Mouse (Mus musculus): ENCODE results near the gene Atp6v0a2.
"Not testable (repeated sequence)": the region's sequence is repeated elsewhere in the genome, so short reads cannot be mapped to it uniquely, and the experiment has no call there.

The Atp6v0a2 gene

DNA sequence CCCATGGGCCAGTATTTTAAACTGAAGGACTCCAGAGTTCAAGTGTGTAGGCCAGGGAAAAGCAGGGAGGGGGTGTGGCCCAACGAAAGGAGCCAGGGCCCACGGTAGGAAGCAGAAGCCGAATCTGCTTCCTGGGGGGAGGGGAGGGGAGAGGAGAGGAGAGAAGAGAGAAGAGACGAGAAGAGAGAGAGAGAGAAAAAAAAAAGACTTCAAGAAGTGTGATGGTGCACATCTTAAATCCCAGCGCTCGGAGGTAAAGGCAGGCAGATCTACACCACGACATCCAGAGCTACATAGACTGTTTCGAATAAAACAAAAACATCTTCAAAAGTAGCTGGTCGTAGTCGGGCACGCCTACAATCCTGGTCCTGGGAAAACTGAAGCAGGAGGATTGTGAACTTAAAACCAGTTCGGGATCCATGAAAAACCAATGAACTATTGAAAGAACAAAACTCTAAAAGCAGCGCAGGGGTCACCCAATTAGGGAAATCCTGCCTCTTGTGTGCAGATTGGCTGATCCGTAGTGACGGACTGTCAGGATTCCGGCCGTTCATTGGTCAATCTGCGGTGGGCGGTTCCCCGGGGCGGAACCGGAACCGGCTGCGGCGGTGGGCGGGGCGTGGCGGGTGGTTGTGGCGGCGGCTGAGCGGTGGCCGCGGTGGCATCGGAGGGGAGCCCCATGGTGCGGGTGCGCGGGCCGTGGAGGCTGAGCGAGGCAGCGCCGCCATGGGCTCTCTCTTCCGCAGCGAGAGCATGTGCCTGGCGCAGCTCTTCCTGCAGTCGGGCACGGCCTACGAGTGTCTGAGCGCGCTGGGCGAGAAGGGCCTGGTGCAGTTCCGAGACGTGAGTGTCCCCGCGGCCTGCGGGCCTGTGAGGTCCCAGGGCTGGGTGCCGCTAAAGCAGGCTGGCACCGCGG is at the start of gene Atp6v0a2:
Gene Atp6v0a2, plus strand, starts transcription at position 129 of the 916 bp plus-strand sequence.
- peak; percentile 95 for DNase-seq

DNA sequence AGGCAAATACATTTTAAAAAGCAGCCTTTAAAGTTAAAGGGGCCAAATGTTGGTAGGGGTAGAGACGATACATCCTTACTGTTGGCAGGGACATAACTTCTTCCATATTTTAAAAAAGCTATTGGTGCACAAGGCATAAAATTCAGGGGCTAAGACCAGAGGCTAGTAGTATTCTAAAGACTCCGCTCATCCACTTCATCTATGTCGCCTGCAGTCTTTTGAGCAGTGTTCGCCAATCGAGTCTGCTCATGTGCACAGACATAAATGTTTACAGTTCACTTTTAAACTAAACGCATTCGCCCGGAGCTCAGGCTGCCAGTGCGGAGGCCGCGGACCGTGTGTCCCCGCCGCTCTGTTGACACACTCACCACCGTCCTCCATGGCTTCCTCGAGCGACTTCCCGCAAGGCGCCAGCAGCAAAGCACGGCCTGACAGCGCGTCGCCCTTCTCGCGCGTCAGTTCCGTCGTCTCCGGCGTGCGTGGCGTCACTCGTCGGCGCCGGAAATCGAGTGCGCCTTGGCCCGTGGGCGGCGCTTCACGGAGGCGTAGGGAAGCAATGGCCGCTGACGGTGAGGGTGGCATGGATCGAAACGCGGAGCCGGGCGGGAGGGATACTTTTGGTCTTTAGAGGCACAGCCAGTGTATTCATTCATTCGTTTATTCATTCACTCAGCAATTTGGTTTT is 49.6 kb upstream of the Atp6v0a2 start, which contains the start of the genes Eif2b1 and Gtf2h3:
Gene Eif2b1, minus strand, starts transcription at position 499 of the 685 bp plus-strand sequence.
Gene Gtf2h3, plus strand, starts transcription at position 508 of the 685 bp plus-strand sequence.
- peak; percentile 94 for DNase-seq

DNA sequence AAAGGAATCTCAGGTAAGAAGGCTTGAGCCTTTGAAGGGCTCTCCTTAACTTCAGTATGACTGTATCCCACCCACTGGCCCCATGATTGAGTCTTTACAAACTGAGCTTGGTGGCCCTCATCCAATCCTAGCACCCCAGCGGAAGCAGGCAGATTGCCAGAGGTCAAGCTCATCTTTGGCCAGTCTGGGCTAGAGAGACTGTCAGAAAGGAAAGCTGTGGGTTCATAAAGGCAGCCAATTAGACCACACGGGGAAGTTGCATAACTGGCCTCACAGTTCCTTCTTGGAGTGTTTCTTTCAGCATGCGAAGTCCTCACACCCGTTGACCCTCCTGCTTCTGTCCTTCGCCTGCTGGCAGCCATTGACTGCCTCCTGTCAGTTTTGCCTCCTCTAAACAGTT is 45.9 kb upstream of the Atp6v0a2 start:
- peak; percentile 11 for DNase-seq

DNA sequence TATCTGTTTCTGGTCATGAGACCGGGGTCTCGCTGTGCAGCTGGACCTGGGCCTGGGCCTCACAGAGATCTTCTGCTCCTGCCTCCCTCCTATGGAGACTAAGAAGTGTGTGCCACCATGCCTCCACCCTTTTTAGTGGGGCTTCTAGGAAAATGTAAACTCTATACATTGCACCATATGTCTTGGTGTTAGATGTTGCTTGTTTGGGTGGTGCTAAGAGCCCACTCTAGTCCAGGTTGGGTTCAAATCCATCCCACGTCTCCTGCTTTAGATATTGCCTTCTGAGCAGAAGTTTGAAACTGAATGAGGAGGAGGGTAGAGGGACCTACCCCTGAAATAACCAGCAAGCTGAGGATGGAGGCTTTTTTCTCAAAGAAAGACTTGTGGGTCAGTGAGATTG is 35.6 kb upstream of the Atp6v0a2 start:
- no peak for DNase-seq

DNA sequence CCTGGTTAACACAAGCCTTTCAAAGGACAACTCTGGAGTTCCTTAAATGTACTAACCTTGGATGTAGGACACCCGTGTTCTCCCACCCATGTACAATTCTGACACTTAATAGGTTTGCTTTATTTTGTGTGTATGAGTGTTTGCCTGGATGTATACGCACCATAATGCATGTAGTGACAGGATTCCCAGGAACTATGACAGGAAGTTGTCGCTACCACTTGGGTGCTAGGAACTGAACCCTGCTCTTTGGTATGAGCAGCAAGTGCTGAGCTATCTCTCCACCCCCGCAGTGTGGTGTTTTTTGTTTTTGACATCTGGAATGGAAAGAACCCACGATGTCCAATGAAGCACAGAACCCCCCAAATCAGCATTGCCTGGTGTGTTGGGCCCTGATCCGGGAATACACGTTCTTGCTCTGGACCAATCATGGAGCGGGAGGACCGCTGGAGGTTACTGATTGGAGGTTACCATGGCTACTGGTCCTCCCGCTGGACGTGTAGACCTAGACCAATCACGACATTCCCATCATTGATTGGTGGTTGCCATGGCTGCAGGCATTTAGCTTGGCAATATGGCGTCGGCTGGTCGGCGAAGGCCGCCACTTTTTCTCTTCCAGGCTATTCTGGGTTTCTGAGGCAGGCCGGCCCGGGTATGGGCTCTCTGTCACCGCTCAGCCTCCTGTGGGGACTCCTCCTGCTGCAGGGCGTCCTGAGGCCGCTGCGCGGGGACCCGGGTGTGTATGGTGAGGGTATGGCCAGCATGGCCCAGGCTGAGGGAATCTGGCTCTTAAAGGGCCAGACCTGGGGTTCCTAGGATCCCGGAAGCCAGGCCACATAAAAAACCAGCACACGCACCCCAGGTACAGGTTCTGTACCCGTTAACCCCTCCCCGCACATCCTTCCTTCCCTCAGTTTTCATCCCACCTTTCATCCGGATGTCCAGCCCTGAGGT is 29.9 kb upstream of the Atp6v0a2 start:
- peak; percentile 92 for DNase-seq

DNA sequence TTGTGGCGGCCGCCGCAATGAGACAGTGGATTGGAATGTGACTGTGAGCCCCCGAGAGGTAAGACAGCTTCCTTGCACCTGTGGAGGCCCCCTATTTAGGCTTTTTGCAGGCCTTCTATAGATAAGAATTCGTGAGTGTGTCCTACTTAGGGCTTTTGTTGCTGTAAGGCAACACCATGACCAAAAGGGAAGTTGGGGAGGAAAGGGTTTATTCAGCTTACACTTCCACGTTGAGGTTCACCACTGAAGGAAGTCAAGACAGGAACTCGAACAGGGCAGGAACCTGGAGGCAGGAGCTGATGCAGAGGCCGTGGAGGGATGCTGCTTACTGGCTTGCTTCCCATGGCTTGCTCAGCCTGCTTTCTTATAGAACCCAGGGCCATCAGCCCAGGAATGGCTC is 28.6 kb upstream of the Atp6v0a2 start:
- not testable (repeated sequence) for DNase-seq

DNA sequence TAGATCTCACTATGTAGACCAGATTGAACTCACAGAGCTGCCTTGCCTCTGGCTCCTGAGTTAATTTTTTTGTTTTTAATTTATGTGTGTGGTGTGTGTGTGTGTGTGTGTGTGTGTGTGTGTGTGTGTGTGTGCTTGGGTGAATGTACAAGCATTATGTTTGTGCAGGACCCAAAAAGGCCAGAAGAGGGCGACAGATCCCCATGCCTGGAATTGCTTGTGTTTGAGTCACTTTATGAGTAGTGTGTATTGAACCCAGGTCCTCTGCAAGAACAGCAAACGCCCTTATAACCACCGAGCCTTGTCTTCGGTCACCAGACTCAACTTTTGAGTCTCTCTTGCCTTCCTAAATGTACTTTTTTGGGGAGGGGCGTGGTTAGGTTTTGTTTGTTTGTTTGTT is 26.0 kb upstream of the Atp6v0a2 start:
- DNase-seq = peak; percentile 65

DNA sequence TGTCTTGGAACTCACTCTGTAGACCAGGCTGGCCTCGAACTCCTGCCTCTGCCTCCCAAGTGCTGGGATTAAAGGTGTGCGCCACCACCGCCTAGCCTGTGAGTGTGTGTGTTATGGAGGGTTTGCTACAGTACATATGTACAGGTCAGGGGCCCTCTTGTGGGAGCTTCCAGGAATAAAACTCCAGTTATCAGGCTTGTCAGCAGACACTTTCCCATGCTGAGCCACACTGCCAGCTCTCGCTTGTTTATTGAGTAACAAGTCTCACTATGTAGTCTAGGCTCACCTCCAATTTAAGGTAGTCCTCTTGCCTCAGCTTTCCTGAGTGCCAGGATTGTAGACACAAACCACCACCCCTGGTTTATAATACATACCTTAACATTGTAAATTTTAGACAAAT is 24.1 kb upstream of the Atp6v0a2 start:
- no peak for DNase-seq

DNA sequence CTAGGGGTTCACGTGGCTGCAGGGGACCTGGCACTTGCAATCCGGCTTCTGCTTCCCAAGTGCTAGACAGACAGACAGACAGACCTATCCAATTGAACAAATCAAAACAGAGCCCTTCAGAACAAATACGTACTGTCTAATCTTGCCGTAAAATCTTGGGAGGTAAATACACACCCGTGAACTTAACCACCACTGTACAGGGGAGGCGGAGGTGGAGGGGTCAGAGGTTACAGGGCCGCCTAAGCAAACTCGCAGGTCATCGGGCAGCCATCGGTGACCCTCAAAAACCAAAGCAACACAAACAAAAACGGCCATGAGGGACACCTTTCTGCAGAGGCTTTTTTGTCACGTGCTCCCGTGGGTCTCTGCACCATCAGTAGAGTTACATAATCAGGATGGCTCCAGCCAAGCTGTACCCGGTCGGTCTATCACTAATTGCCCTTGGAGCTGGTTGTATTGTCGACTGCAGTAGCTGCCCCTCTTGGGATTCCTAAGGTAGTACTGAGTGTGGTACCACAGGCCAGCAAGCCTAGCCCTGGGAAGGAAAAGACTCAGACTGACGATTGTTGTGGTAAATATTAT is 23.2 kb upstream of the Atp6v0a2 start:
- DNase-seq = no peak

DNA sequence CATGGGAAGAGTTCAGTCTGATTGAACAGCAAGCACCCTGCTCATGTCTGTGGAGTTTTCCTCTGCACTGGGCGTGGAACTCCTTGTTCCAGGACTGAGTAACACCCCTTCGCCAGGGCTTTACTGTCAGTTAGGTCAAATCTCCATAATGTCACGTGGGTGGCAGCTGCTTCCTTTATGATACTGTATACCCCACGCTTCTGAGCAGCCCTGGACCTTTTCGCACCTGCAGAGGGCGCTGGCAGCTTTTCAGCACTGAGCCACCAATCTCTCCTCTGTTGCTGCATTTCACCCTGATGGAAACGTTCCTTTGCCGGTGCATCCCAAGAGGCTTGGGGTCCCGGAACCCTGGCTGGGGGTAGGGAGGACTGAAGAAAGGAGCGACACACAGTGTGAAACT is 17.4 kb upstream of the Atp6v0a2 start:
- DNase-seq = no peak

DNA sequence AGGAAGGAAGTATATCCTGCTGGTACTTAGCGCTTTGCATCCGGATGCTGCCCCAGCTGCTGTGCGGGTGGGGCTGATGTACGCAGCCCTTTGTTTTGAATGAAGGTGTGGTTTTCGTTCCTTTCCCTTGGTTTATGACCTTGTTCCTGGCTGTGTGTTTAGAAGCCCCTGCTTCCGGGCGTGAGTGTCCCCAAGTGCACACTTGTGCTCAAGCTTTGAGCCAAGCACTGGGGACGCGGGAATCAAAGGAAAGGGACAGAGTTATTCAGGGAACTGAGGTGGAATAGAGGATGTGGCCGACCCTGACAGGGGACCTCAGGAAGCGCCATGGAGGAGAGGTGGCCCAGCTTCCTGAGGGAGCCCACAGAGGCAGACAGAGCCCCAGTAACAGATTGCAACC is 13.7 kb upstream of the Atp6v0a2 start:
- no peak for DNase-seq

DNA sequence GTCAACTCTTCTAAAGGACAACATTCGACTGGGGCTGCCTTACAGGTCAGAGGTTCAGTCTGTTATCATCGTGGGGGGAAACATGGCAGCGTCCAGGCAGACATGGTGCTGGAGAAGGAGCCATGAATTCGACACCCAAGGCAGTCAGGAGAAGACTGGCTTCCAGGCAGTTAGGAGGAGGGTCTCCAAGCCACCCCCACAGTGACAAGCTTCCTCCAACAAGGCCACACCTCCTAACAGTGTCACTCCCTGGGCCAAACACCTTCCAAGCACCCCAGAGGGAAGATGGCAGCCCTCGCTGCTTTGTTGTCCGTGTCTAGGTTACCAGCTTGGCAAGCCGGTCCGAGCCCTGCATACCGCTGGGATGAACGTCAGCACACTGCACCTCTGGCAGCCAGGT is 9.7 kb upstream of the Atp6v0a2 start:
- DNase-seq = no peak

DNA sequence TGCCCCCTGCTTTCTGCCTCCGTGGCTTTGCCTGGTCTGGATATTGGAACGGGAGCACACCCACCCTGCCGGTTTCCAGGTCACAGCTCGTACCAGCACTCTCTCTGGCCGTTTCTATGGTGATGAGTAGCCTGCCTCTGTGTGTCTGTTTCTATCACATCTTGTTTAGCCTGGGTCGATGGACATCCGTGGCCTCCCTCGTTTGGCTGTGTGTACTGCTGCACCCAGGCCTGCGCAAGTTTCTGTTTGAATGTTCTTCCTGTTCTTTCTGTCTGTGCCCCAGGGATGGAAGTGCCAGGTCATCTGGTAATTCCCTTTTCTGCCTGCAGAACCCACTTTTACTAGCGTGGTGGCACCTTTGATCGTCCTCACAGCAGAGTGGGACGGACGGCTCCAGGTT is 7.0 kb upstream of the Atp6v0a2 start:
- DNase-seq = no peak

DNA sequence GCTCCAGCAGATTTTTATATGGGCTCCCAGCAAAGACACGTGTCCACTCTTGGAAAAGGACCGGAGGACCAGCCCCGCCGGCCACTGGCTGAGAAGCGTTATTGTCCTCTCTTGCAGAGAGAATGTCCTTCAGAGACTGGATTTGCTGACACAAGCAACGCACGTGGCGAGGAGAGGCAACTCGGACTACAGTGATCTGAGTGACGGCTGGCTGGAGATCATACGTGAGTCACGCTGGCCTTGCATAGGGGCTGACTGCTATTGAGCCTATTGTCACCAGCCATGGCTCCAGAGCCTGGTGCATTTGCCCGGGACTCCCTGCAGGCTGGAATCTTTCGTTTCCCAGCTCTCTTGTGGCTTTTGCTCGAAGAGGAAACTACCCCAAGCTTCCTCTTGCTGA is 5.5 kb upstream of the Atp6v0a2 start:
- no peak for DNase-seq

DNA sequence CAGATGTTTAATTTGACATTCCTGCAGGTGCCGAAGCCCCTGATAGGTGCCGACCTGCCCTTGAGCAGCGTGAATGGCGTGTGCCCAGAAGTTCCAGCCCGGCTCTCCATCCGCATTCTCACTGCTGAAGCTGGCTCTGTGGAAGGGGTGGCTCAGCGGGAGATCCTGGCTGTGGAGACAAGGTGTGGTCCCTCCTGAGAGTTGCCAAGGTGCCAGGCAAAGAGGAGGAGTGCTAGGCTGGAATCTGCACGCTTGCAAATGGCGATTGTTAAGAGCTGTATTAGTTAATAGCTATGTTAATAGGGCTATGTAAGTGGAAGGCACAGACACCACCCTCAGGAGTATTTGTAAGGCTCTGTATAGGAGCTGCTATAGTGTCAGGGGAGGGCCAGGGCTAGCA is 4.1 kb upstream of the Atp6v0a2 start:
- no peak for DNase-seq

DNA sequence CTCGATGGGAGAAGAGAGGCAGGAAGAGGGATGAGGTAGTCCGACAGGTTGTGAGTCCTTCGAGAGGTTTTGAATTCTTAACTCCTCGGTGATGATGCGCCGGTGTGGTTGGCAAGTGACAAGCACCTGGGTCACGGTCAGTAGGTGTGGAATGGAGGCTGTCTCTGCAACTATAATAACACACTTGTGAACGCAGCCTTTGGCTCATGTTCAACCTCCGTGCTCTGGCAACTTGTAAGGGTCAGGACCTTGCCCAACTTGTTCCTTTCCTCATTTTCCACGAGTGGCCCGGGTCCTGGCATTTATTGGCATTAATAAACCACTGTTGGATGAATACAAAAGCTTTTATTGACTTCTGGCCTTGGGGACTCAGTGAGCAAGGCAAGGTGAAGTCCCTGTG is 1.3 kb downstream of the Atp6v0a2 start:
- peak; percentile 40 for DNase-seq

DNA sequence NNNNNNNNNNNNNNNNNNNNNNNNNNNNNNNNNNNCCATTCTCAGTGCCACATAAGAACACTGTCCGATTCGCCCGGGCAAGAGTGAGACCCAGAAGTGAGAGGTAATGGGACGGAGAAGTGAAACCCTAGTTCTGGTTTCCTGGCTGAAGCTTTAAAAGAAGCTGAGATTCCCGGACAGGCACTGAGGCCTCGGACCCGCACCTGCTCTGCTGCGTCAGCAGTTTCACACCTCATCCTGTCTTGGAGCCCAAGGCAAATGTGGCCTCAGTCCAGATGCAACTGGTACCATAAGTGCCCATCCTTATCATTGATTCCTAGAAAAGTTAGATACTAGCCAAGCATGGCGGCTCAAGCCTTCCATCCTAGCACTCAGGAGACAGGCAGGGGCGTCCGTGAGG is 3.3 kb downstream of the Atp6v0a2 start:
- DNase-seq = no peak

DNA sequence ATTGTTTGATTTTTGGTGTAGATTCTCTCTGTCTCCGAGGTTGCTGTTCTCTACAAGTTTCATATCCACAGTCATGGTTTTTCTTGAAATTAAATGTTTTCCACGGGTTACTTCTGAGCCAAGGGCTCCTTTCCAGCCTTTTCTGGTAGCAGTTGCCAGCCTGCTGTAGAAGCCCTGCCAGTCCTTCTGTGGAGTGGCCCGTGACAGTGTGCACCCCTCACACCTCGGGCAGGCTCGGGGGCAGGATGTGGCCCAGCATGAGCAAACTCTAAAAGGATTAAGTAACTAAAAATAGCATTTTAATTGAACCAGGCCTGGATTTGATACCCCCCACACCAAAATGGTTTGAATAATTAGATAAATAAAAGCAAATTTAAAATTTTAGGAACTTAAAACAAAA is 4.1 kb downstream of the Atp6v0a2 start:
- no peak for DNase-seq

DNA sequence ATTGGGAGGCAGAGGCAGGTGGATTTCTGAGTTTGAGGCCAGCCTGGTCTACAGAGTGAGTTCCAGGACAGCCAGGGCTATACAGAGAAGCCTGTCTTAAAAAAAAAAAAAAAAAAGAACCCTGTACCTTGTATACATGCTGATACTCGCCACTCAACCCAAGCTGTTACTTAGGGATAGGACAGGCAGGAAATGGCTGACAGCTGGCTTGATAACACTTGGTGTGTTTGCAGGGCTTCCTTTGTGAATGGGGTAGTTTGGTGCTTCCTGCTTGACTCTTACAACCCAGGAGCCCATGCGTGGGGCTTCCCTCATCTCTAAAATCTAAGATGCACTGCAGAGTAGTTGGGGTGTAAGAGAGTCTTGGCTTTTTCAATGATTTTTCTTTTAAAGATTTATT is 5.0 kb downstream of the Atp6v0a2 start:
- DNase-seq = no peak

DNA sequence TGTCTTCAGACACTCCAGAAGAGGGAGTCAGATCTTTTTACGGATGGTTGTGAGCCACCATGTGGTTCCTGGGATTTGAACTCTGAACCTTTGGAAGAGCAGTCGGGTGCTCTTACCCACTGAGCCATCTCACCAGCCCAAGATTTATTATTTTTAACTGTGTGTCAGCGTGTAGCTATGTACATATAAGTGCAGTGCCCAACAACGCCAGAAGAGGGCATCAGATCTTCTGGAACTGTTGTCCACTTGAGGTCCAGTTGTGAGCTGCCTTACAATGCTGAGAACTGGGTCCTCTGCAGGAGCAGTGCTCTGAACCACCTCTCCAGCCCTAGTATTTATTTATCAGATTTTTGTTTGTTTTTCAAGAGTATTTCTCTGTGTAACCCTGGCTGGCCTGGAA is 6.7 kb downstream of the Atp6v0a2 start:
- DNase-seq = peak; percentile 44

DNA sequence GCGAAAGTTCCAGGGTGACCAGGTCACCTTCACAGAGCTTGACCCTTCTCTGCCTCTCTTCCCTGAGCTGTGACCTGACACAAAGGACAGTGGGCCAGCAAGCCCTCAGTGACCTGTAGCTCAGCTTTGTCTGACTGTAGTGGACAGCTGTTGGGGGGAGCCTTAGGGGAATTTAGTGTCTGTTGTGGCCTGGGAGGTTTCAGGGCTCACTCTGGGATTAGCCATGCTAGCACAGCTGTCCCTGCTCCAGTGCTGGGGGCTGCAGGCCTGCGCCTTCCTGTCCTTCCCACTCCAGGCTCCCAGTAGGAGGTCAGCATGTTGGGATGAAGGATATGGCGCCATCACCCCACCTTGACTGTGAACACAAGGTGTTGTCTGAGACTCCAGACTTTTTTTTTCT is 7.8 kb downstream of the Atp6v0a2 start:
- DNase-seq = no peak

DNA sequence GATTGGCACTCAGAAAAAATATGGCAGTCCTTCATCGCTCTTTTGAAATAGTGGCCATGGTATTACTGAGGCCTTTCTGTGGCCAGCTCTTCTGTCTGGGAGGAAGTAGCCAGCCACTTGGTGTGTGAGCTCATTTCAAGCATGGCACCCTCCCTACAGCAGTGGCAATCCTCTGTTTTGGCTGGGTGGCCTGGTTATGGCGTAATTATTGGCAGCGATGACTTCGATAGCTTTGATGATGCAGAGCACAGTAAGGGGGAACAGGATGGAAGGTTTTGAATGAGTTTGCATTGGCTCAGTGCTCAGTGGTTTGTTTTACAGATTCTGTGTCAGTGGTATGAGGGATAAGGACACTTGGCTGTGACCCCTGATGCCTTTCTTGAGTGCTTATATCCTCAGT is 8.3 kb downstream of the Atp6v0a2 start:
- DNase-seq = no peak

DNA sequence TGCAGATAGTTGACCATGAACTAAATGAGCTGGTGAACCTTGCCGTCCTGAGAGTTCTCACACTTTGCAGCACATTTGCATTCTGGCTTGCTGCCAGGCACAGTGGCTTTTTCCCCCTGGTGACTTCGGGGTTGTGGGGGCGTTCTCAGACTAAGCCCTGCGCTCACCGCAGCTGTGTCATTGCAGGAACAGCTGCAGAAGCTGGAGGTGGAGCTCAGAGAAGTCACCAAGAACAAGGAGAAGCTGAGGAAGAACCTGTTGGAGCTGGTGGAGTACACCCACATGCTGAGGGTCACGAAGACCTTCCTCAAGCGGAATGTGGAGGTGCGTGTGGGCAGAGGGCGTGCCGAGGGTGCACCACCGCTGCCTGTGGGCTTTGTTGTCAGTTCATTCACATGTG is 8.9 kb downstream of the Atp6v0a2 start:
- DNase-seq = peak; percentile 14
